Mouse (Mus musculus) kidney, postnatal 14 days (tissue): ENCODE data around the gene Dnm2.
"Not testable (repeated sequence)": the region's sequence is repeated elsewhere in the genome, so short reads cannot be mapped to it uniquely, and the experiment has no call there.

ENCODE experiments used
- DNase-seq: peaks from one replicate; pipeline ENCODE4 v3.0.0; 2022; ENCODE audit warnings: mixed read lengths

Gene Dnm2

DNA sequence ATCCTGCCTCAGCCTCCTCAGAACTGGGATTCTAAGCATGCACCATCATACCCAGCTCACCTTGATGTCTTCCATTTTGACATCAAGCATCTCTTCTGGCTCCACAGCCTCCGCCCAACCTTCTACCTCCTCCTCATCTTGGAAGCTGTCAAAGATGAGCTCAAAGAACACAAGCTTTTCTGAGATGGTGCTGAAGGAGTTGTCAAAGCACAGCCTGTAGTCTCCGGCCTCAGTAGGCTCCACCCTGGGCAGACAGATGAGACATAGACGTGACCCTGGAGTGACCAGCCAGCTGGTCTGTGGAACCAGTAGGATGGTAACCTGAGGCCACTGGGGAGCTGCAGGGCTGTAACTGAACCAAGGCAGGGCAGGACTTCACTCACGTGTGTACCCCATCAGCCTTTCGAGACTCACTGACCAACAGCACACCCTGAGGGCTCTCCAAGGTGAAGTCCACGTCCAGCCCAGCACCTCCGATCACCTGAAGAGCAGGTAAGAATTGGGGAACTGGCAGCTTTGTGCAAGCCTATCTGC is 84.2 kb downstream of the Dnm2 start:
- DNase-seq: no peak

DNA sequence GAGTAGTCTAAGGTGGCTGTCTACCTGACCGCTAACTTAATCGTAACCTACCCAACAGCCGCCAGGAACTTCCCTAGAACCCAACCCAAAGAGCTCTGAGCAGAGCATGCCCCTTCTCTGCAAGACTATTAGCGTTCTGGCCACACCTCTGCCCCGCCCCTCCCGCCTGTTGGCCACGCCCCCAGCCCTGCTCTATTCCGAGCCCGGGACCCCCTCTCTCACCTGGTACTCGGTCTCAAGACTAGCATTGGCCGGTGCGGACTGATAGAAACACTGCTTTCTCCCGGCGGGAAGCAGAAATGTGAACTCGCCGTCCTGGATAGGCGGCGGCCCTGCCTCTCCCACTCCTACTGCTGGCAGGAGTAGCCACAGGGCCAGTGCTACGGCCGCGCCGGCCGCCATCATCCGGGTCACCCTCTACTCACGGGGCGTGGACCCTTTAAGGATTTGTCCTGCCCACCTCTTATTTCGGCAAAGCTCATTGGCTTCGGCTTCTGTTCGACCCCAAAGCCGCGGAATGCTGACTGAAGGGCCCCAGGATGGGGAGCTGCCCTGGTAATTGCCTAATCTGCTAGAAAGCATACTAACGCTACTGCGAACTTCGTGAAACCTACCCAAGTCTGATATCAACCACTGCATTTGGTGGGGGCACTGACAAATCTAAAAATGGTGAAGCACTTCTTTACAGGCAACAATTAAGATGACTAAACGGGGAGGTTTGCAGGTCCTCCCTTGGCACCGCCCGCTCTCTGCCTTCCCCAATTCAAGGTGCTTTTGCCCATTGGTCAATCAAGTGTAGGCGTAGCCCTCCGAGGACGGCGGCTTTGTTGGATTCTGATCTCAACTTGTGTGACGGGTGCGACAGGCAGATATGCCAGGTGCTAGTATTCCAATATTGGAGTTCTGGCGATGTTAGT is 85.3 kb downstream of the Dnm2 start, which contains the start of gene Tmed1:
TSS of gene Tmed1 (minus strand) at position 481 of the 917 bp plus-strand sequence.
- DNase-seq: peak; percentile 96

DNA sequence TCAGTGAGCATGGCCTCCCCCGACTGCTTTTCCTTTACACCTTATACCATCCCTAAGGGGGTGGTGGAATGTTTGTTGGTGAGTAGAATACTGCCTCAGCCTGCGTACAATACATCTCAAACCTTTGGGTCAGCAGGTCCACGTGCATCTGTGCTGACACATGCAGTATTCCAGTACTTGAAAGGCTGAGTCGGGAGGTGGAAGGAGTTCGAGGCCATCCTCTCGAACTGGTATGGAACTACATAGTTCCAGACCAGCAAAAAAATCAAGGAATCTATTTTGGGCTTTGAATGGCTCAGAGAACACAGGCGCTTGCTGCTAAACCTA is 85.9 kb downstream of the Dnm2 start:
- DNase-seq: no peak

DNA sequence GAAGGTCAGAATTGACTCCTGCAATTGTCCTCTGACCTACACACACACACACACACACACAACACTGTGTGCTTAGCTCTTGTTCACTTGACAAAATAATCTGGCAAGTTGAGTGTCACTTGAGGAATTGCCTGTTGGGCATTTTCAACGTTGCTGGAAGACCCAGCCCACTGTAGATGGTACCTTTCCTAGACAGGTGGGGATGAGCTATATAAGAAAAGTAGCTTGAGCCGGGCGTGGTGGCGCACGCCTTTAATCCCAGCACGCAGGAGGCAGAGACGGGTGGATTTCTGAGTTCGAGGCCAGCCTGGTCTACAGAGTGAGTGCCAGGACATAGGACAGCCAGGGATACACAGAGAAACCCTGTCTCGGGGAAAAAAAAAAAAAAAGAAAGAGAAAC is 86.3 kb downstream of the Dnm2 start:
- no peak for DNase-seq

DNA sequence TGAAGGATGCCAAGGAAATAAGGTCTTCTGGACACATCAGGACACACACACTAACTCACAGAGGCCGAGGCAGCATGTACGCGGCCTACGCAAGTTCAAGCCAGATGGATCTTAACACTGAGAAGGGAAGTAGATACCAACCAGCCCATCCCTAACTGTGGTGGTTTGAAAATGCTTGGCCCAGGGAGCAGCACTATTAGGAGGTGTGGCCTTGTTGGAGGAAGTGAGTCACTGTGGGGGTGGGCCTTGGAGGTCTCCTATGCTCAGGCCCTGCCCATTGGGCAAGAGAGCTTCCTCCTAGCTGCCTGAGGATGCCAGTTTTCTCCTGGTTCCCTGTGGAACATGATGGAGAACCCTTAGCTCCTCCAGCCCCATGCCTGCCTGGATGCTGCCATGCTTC is 88.8 kb downstream of the Dnm2 start:
- DNase-seq: no peak

DNA sequence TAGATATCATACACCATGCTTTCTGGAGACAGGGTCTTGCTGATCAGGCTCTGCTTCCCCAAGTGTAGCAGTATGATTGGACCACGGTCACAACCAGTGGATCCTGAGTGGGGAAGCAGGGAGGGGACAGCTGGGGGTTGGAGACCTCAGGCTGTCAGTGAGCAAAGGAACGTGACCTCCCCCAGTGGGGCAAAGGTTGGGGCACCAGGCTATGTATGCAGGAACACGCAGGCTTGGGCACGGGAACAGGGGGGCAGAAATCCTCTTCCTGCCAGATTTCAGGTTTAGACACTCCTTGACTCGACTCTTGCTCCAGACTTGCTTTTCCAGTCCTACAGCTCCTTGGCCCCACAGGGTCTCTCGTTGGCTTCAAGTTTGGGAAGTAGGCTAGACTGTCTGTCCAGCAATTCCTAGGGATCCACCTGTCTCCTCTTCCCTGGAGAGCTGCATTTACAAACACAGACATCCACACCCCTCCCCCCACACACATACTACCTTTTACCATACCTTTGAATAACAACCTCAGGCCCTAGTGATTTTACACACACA is 93.3 kb downstream of the Dnm2 start:
- DNase-seq: no peak

DNA sequence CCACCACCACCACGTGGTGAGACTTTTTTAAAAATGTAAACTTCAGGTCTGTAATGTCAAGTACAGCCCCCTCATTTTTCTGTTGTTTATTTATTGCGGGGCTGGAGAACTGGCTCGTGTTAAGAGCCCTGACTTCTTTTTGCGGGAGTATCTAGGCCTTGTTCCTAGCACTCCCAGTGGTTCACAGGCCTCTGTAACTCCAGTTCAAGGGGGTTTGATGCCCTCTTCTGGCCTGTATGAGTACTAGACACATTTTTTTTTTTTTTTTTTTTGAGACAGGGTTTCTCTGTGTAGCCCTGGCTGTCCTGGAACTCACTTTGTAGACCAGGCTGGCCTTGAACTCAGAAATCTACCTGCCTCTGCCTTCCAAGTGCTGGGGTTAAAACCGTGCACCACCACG is 94.0 kb downstream of the Dnm2 start:
- DNase-seq: not testable (repeated sequence)

DNA sequence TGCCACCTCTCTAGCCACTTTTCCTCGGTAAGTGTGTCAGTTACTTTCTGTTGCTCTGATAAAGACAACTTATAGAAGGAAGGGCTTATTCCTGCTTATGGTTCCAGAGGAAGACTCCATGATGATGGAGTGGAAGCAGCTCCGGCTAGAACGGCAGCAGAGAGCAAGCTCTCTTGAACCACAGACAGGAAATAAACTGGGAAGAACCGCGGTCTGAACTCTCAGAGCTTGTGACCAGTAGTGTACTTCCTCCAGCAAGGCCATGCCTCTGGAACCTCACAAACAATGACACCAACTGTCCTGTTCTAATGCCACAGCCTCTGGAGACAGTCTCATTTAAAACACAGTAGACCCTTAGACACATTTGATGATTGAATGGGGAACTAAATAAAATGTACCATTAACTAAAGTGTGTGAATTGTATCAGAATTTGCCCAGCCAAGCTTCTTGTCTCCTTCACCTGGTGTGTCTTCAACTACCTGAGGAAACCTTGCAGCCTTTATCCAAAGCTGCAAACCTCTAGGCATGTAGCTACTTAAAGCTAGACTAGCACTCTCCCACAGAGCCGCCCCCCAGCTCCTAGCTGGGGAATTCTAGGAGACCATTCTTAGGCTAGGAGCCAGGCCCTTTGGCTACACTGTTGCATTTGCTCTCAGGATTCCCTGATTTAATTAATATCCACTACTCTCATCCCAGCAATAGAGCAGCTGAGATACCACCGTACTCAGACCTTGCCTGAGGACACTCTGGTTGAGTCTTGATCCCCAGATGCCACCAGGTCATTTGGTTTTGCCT is 100.6 kb downstream of the Dnm2 start:
- DNase-seq: no peak

DNA sequence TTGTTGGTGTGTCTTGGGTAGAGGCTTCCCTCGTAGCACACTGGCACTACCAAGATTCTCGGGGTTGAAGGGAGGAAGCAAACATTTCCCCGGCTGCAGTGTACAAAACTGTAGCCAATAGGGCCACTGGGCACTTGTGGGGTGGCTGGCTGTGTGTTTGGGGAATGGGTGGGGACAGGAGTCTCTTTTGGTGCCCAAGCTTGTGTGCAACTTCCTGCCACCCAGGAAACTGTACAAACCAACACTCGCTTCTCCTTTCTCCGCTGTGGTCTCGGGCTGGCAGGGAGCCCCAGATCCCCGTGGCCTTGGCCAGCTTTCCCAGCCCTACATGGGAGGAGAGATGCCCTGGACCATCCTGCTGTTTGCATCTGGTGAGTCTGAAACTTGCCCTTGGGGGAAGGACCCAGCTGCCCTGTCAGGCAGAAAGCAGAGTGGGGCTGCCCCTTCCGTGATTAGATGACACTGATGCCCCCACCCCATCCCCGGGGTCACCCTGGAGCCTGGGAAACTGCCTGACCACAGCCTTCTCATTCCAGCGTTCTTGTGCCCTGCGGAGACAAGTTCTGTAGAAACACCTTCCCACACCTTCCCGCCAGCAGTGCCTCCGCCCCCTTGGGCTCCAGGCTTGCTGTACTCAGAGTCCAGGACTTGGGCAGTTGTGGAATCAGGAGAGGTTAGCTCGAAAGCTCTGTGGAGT is 101.4 kb downstream of the Dnm2 start, which contains the start of gene AB124611:
TSS of gene AB124611 (plus strand) at position 240 of the 697 bp plus-strand sequence.
- DNase-seq: no peak

DNA sequence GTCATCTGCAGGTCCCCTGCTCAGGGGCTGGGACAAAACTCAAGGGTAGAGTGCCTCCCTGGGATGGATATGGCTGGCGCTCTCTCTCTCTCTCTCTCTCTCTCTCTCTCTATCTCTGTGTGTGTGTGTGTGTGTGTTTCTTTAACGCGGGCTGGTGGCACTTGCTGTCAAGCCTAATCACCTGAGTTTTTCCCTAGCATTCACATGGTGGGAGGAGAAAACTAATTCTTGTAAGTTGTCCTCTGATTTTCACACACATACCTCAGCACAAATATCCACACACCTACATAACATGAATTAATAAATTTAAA is 101.9 kb downstream of the Dnm2 start:
- DNase-seq: no peak

DNA sequence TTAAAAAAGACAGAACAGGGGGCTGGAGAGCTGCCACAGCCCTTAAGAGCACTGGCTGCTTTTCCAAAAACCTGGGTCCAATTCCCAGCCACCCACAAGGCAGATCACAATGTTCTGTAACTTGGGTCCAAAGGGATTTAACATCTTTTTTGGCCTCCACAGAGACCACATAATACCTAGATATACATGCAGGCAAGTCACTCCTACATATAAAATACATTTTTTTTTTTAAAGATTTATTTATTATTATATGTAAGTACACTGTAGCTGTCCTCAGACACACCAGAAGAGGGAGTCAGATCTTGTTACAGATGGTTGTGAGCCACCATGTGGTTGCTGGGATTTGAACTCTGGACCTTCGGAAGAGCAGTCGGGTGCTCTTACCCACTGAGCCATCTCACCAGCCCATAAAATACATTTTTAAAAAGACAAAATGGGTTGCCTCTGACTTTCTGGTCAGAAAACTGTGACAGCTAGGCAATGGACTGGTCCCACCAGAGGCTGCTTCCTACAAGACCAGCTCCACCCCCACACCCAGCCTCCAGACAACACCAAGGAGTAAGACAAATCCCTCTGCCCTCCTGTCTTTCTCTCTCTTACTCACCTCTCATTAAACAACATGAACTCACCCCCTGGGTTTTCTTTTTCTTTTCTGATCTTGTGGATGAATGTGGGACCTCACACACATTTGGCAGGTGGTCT is 102.5 kb downstream of the Dnm2 start:
- no peak for DNase-seq

DNA sequence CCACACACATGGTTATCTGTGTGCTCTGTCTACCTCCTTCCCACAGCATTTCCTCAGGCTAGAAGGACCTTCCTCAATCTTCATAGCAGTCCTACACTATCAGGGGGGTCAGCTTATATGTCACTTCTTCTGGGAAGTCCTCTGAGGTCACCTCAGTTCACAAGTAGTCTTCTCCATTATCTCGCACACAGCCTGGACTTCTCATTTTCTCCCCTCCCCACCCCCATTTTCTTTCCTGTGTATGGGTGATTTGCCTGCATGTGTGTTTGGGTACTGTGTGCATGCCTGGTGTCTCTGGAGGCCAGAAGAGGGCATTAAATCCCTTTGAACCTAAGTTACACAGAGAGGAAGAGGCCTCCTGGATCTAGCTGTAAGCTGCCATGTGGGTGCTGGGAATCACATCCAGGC is 103.2 kb downstream of the Dnm2 start:
- DNase-seq: no peak

DNA sequence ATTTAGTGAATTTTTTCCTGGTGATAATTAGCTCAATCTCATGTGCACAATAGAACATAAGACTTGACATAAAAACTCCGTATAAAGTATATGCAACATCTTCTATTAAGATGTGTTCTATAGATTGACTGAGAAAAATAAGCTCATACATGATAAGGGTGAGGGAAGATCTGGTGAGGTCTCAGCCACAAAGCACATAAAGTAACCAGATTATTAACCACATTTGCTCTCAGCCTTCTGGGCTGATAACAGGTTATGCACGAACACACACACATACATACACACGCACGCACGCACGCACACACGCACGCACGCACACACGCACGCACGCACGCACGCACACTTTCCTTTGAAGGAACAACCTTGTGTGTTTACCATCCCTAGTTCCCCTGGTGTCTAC is 111.8 kb downstream of the Dnm2 start:
- DNase-seq: no peak

DNA sequence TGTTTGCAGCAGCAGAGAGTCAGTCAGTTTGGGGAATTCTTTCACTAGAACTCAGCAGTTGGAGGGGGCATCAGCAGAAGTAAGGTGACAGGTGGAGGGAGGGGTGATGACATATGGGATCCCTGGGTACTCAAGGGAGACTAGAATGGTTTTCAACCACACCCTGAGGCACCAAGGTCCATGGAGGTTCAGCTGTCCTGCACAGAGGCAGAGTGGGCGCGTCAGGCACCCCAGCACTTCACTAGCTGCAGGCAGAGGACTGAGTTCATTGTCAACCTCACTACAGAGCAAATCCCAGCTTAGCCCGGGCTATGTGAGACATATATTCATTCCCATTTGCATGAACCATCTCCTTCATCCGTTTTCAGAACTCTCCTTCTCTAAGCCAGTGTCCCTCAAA is 112.3 kb downstream of the Dnm2 start:
- DNase-seq: no peak

DNA sequence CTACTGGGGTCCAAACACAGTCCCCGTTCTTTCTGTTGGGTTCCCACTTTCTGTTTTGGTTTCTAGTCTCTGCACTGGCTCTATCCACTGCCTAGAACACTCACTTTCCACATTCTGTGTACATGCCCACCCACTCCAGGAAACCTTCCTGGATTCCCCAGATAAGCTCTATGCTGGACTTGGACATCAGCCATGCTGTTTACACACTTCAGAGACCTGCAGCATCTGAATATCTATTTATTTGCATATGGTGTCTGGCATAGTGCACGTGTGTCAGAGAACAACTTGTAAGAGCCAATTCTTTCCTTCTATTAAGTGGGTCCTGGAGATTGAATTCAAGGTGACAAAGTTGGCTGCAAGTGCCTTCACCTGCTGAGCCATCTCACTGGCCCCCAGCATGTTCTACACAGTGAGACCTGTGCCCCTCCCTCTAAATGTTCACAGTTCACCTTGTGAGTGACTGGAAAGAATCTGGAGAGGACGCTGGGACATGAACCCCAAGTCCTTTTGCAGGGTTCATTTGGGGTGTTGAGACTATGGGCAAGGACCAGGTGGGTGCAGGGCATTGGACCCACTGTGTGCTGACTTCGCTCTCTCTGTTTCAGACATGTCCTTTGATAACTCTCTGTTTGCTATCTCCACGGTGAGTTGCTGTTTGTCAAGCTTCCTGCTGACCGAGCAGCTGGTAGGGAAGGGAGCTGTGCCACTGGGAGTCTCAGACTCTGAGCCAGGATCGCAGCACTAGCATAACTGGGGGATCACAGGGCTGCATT is 115.5 kb downstream of the Dnm2 start:
- no peak for DNase-seq

DNA sequence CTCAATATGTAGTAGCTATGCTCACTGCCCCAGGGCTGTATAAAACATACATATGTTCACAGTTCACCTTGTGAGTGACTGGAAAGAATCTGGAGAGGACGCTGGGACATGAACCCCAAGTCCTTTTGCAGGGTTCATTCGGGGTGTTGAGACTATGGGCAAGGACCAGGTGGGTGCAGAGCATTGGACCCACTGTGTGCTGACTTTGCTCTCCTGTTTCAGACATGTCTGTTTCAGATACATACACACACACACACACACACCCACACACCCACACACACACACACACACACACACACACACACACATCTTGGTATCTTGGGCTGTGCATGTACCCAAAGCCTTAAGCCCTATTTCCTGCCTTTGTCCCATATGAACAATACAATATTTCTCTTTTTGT is 117.3 kb downstream of the Dnm2 start:
- not testable (repeated sequence) for DNase-seq

DNA sequence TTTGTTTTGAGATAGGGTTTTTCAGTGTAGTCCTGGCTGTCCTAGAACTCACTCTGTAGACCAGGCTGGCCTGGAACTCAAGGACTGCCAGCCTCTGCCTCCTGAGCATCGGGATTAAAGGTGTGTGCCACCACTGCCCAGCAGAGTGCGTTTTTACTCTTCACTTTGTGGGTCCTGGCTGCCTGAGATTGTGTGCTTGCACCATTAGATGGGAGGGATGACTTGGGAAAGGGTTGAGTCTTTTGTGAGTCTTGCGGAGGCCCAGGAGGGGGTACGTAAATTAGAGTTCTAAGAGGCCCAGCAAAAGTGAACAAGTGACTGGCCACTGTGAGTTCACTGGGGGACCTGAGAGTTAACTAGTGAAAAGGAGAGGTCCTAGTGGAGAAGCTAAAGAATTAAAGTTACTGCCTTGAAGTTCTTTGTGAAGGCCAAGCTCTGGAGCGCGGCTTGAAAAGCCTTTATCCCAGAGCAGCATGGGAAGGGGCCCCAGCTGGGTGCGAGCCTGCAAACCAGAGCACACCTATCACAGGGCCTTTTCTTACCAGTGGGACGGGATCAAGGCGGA is 120.7 kb downstream of the Dnm2 start:
- no peak for DNase-seq

DNA sequence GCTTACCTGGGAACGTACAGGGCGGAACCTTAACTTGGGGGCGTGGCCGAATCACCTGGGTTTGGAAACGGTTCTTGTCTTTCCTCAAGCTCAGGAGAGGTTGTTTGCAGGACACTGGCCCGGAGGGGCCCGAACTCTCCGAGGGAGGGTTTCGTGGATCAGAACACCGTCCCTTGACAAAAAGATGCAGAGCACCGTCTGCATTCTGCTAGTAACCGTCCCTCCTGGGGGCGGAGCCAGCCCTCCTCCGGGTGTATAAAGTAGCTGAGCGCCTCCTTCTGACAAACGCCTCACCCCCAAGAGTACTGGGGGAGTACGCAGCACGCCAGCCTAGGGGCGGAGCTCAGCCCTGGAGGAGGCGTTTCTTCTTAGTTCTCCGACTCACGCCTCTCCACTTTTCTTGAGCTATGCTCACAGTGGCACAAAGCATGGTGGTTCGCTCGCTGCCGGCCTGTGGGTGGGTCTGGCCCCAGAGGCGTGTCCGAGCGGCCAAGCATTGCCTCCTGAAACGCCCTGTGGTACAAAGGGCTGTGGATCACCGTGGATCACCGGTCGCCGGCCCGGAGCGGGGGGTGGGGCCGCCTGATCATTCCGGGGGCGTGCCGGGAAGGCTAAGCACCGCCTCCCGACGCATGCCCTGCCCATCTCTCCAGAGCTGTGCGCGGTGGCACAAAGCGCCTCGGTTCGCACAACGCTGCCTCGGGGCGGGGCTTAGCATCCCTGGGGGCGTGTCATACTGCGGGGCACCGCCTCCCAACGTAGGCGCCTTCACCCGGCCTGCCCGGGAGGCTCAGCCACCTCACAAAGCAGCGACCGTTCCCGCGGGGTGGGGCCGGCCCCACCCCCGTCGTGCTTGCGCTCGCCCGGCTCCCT is 121.4 kb downstream of the Dnm2 start:
- DNase-seq: peak; percentile 100

DNA sequence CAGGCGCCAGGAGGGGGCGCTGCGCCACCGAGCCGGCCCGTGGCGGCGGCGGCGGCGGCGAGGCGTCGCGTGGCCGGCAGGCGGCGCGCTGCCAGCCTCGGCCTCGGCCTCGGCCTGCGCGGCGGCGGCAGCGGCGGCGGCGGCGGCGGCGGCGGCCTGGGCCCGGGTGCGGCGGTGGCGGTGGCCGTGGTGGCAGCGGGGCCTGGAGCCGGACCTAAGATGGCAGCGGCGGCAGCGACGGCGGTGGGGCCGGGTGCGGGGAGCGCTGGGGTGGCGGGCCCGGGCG is 122.0 kb downstream of the Dnm2 start, which contains the start of gene Carm1:
TSS of gene Carm1 (plus strand) at position 106 of the 286 bp plus-strand sequence.
- DNase-seq: no peak
